Mouse (Mus musculus): ENCODE measurements around the gene Slc9a3. TPM values are rescaled to one million over a fixed set of nuclear protein-coding genes. Genes with fewer than 3 reads are reported as not detected.

Slc9a3 gene
- polyA plus RNA-seq (2012; rRNA removed; ENCODE audit: low replicate concordance), result 0.08 and 0.45 TPM in 2 replicates

DNA sequence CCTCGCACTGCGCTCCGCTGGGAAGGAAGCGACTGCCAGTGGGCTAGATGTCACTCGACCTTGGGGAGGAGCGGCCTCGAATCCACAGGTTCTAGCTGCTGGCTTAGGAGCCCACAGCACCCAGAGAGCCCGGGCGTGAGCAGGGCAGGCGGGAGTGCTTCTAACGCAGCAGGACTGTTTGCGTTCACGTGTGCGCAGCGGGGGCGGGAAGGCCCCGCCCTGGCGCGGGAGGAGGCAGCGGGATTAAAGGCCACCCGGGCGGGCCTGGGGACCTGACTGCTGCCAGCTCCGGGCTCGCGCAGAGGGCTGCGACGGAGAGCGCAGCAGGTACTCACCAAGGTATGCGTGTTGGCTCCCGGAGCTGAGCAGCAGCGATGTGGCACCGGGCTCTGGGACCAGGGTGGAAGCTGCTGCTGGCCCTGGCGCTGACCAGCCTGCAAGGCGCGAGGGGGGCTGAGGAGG, at the start of gene Slc9a3:
Slc9a3 (plus strand) TSS at position 317 of the 462 bp plus-strand sequence.

DNA sequence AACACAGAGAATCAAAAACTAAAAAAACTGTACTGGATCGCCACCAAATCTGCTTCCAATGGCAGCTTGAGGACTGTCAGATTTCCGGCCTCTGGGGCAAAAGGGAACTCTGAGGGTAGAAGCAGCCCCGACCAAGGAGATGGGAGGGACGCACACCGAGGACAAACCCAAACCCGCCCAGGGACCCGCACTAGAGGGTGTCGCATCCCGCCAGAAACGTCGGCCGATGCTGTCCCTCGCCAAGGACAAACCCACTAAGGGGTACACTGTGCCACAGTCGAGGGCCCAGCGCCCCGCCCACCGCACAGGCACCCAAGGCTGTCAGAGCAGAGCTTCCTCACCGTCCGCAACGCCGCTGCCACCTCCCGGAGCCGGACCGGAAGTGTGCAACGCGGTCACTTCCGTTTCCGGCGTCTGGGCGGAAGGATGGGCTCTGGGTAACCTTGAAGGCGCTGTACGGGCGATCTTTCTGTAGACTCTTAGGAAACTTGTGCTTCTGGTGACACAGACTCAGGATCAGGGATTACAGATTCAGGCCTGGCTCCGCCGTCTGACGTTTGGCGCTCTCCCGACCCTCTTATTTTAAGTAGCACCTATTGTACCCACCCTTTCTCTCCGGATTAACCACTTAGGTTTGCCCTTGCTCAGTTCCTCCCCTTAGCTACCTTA, 87.2 kb downstream of the Slc9a3 start, which contains the start of gene Exoc3:
Exoc3 (minus strand) TSS at position 416 of the 669 bp plus-strand sequence.

Other genes starting within 250 kb of the Slc9a3 start
- 0.56 and 0.60 TPM in 2 replicates for gene Trip13, start 183.7 kb upstream of the Slc9a3 start, polyA plus RNA-seq (2012; rRNA removed; ENCODE audit: low replicate concordance)
- gene Brd9, start 183.6 kb upstream of the Slc9a3 start, polyA plus RNA-seq (2012; rRNA removed; ENCODE audit: low replicate concordance), result 21.6 and 42.6 TPM in 2 replicates
- not detected in 2 replicates for gene Zdhhc11, start 157.6 kb upstream of the Slc9a3 start, polyA plus RNA-seq (2012; rRNA removed; ENCODE audit: low replicate concordance)
- 6.5 and 20.6 TPM in 2 replicates for gene Tppp, start 112.0 kb upstream of the Slc9a3 start, polyA plus RNA-seq (2012; rRNA removed; ENCODE audit: low replicate concordance)
- gene Cep72, start 59.2 kb upstream of the Slc9a3 start, polyA plus RNA-seq (2012; rRNA removed; ENCODE audit: low replicate concordance), result 1.2 and 2.3 TPM in 2 replicates
- gene Exoc3, start 87.3 kb downstream of the Slc9a3 start, polyA plus RNA-seq (2012; rRNA removed; ENCODE audit: low replicate concordance), result 29.8 and 40.3 TPM in 2 replicates
- 1.3 and 1.7 TPM in 2 replicates for gene Ahrr, start 170.9 kb downstream of the Slc9a3 start, polyA plus RNA-seq (2012; rRNA removed; ENCODE audit: low replicate concordance)
- gene Pdcd6, start 196.1 kb downstream of the Slc9a3 start, polyA plus RNA-seq (2012; rRNA removed; ENCODE audit: low replicate concordance), result 61.5 and 126 TPM in 2 replicates
- 133 and 349 TPM in 2 replicates for gene Sdha, start 228.8 kb downstream of the Slc9a3 start, polyA plus RNA-seq (2012; rRNA removed; ENCODE audit: low replicate concordance)
- 1.6 and 4.7 TPM in 2 replicates for gene Ccdc127, start 228.9 kb downstream of the Slc9a3 start, polyA plus RNA-seq (2012; rRNA removed; ENCODE audit: low replicate concordance)
- gene Lrrc14b, start 242.5 kb downstream of the Slc9a3 start, polyA plus RNA-seq (2012; rRNA removed; ENCODE audit: low replicate concordance), result 0.51 and 34.5 TPM in 2 replicates